In genomic region chr17:91368156-91368555, GRCm38 (mm10) we compare ENCODE assay signal across 18 mouse cellular contexts.
"Had no signal": no experiment of that assay in that cellular context is flagged by ENCODE, and none has a peak within 500 bp of the region (broad histone marks: within the 10 kb centered on the region; RNA-seq: fewer than 3 reads in every experiment).

No protein-coding gene starts in this region.

- DNase-seq: liver, postnatal 0 days; lung, adult 2 months; lung, postnatal 14 days; lung, postnatal 36 days; right cerebral cortex, postnatal 14 days; thymus, adult 2 months; thymus, postnatal 25 days; thymus, postnatal 4 days had no signal

- H3K27me3 ChIP-seq: lung, embryonic 15.5 days; megakaryocyte, embryonic 14.5 days; midbrain, embryonic 13.5 days; midbrain, embryonic 15.5 days; neural tube, embryonic 13.5 days; stomach, embryonic 15.5 days had no signal

- H3K9me3 ChIP-seq: lung, embryonic 15.5 days; midbrain, embryonic 13.5 days; midbrain, embryonic 15.5 days; neural tube, embryonic 13.5 days; stomach, embryonic 15.5 days had no signal

- H3K4me1 ChIP-seq: lung, embryonic 15.5 days; megakaryocyte, embryonic 14.5 days; midbrain, embryonic 13.5 days; midbrain, embryonic 15.5 days; neural tube, embryonic 13.5 days; stomach, embryonic 15.5 days had no signal

- H3K4me3 ChIP-seq: lung, embryonic 15.5 days; megakaryocyte, embryonic 14.5 days; midbrain, embryonic 13.5 days; midbrain, embryonic 15.5 days; neural tube, embryonic 13.5 days; stomach, embryonic 15.5 days had no signal

- H3K4me2 ChIP-seq: lung, embryonic 15.5 days; midbrain, embryonic 11.5 days; midbrain, embryonic 13.5 days; midbrain, embryonic 15.5 days; neural tube, embryonic 13.5 days; stomach, embryonic 15.5 days had no signal

- H3K9ac ChIP-seq: liver, postnatal 0 days; lung, embryonic 15.5 days; midbrain, embryonic 13.5 days; midbrain, embryonic 15.5 days; neural tube, embryonic 13.5 days; stomach, embryonic 15.5 days had no signal

- ATAC-seq: liver, postnatal 0 days; lung, postnatal 0 days; midbrain, embryonic 13.5 days; midbrain, embryonic 15.5 days had no signal

- H3K36me3 ChIP-seq: lung, embryonic 15.5 days; midbrain, embryonic 13.5 days; midbrain, embryonic 15.5 days; neural tube, embryonic 13.5 days; stomach, embryonic 15.5 days had no signal

- H3K27ac ChIP-seq: lung, embryonic 15.5 days; macrophage; midbrain, embryonic 13.5 days; midbrain, embryonic 15.5 days; neural tube, embryonic 13.5 days; stomach, embryonic 15.5 days; stomach, postnatal 0 days had no signal
